Mouse (Mus musculus) frontal cortex, adult 2 months (tissue): Measurements from ENCODE around the gene Spata25. TPM values are rescaled to one million over a fixed set of nuclear protein-coding genes. Genes with fewer than 3 reads are reported as not detected.
"Not testable (repeated sequence)": the region's sequence is repeated elsewhere in the genome, so short reads cannot be mapped to it uniquely, and the experiment has no call there.

Source experiments
- DNase-seq, 2 experiments: peaks; one replicate each; pipeline ENCODE4 v3.0.0; 2022; ENCODE audit warnings: low spot score in 1 of 2; ENCODE audit errors: extremely low spot score in 1 of 2
- polyA plus RNA-seq: library from polyadenylated mRNA; depleted of rRNA; stranded (reverse); fragments of >200 nt; gene quantifications from 2 replicates; pipeline ENCODE4 v1.2.3, GENCODE M21; 2012

The Spata25 gene
- polyA plus RNA-seq, 1 experiment, result not detected

- no peak for DNase-seq
These were observed 28.2 kb upstream of the Spata25 start for GRCm38 (mm10) chr2:164856309-164857100.

GRCm38 (mm10) chr2:164855572-164855971 is 27.2 kb upstream of the Spata25 start:
- not testable (repeated sequence) for DNase-seq

DNA sequence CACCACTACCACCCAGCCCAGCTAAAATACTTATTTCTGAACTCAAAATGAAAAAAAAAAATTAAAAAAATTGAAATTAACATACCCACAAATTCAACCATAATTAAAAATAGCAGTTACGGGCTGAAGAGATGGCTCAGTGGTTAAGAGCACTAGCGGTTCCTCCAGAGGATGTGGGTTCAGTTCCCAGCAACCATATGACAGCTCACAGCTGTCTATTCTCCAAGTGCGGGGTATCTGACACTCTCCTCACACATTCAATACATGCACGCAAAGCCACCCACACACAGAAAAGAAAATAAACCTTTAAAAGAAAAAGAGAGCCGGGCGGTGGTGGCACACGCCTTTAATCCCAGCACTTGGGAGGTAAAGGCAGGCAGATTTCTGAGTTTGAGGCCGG is 21.7 kb upstream of the Spata25 start:
- peak in 1 of 2 experiments; percentile 44 for DNase-seq

DNA sequence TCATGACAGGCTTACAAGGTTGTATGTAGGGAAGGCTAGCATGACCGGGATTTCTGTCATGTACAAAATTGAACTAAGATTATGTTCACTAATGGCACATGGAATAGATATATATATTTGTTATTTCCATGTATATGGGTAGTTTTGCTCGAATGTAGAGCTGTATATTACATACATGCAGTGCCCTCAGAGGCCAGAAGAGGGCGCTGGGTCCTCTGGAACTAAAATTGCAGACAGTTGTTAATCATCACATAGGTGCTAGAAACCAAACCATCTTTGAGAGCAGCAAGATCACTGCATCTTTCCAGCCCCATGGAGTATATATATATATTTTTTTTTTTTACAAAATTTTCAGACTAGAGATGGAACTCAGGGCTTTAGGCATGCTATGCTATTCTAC is 17.4 kb upstream of the Spata25 start:
- no peak for DNase-seq

- no peak for DNase-seq
These were observed 6.8 kb upstream of the Spata25 start for GRCm38 (mm10) chr2:164835164-164835563.

- DNase-seq, result peak in 1 of 2 experiments; percentile 39
These were observed 6.2 kb upstream of the Spata25 start for GRCm38 (mm10) chr2:164834531-164834930.

- peak; percentile 89 to 94 for DNase-seq
These were observed 5.1 kb upstream of the Spata25 start, which contains the start of gene Neurl2 for GRCm38 (mm10) chr2:164833314-164833959. Gene Neurl2, minus strand, starts transcription at chr2:164833456.

DNA sequence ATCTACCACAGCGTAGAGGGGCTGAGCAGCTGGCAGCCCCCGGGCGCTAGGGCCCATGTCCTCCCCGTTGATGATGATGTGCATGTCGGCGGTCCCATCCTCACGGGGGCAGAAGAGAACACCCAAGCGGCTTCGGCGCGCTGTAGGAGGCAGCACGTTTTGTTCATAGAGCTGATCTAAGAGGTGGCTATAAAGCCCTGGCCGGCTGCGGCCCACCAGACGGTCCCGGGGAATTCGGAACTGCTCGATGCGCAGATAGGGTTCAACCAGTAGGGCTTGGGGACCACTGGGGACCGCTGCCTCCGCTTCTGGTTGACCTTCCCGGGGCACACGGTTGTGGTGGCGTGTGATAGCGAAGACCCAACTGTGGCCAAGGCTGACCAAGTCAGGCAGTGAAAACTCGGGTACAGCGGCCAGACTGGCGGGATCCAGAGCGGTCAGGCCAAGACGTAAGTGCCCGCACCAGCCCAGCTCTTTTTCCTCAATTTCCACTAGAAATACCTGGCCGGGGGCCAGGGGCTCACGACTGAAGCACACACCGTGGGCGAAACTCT is 4.5 kb upstream of the Spata25 start, which contains the start of gene Ctsa:
Gene Ctsa (plus strand): TSS at position 126 of the 554 bp plus-strand sequence.
- DNase-seq, result peak; percentile 72 to 80

DNA sequence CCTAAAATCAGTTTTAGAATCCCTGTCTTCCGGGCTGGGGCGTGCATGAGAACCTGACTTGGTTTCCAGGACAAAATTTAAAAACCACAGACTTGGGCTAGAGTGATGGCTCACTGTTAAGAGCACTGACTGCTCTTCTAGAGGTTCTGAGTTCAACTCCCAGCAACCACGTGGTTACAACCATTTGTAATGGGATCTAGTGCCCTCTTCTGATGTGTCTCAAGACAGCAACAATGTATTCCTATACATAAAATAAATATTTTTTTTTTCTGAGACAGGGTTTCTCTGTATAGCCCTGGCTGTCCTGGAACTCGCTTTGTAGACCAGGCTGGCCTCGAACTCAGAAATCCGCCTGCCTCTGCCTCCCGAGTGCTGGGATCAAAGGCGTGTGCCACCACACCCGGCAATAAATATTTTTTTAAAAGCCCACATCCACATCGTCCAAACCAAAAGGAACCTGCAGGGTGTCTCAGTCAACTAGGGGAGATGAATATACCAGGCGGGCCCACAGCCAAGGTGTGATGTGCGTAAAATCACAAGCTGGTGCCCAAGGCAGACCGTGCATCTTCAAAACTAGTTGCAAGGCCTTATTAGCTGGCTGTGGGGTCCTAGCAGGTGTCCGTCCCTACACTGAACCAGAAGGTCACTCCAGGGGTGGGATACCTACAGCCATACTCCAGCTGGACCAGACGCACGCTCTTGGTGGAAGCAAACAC is 3.9 kb upstream of the Spata25 start:
- DNase-seq, result no peak

GRCm38 (mm10) chr2:164831029-164831428 is 2.7 kb upstream of the Spata25 start:
- no peak for DNase-seq

DNA sequence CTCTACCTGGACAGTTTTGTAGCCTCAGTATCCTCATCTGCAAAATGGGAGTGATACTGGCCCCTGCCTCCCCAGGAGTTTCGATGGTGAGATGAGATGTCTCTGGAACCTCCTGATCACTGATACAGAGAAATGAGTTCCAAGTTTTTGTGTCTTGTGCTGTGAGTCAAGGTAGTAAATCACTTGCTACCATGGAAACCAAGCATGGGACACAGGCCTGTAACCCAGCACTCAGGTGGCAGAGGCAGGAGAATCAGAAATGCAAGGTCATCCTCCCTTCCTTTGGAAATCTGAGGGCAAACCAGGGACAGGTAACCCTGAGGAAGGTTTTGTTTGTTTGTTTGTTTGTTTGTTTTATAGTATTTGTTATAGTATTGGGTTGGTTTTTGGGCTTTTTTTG is 753 bp upstream of the Spata25 start:
- DNase-seq, result no peak

DNA sequence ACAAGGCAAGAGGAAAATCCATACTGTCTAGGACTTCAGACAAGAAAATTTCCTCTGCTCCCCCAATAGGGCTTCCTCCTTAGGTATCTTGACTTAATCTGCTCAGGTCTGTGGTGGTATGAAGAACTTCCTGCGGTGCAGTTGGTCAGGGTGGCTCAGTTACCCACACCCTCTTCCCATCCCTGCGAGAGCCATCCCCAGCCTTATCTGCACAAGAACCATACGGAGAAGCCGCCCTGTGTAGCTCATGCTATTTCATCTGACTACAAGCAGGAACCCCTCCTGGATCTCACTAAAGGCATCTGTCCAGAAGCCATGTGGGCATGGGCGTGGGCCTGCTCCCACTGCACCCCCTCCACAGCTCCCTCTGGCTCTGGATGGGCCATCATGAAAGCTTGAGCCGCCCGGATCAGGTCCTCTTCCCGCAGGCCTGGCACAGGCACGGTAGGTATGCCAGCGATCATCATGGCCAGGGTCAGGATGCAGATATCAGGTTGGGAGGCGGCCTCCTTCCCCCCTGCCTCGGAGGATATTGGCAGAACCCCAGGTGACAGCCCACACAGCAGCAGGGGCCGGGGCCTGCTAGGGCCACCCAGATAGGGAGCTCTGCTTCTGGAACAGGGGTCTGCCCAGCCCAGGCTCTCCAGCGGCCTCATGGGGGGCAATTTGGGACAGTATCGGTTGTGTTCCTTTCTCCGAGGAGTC is 1.0 kb downstream of the Spata25 start:
- no peak for DNase-seq

- no peak for DNase-seq
These were observed 2.8 kb downstream of the Spata25 start for GRCm38 (mm10) chr2:164825521-164825920.

DNA sequence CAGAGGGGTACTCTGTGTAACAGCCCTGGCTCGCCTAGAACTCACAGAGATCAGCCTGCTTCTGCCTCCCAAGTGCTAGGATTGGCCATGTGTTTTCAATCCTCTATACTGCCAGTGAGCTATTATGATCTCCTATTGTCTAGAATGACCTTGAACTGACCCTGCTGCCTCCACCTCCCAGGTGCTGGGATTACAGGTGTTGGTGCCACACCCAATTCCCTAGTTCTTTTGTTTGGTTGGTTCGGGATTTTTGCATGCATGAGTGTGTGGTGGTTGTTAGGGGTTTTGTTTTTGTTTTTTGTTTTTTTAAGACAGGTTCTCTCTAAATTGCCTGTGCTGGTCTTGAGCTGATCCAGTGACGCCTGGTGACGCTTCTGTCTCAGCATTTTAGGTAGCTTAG is 4.4 kb downstream of the Spata25 start:
- DNase-seq, result no peak

DNA sequence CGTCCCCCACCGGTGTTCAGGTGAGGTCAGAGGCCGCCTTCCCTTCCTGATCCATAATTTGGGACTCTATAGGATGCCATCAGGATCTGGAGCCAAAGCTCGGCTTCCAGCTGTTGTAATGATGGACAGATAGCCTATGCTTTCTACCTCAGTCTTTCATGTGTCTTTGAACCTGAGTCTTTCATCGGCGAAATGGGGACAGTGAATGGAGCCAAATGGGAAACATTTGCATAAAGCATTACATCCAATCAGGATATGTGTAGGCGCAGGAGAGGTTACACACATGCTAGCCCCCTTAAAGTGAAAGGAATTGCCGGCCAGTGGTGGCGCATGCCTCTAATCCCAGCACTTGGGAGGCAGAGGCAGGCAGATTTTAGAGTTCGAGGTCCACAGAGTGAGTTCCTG is 5.2 kb downstream of the Spata25 start:
- DNase-seq, result peak in 1 of 2 experiments; percentile 65

DNA sequence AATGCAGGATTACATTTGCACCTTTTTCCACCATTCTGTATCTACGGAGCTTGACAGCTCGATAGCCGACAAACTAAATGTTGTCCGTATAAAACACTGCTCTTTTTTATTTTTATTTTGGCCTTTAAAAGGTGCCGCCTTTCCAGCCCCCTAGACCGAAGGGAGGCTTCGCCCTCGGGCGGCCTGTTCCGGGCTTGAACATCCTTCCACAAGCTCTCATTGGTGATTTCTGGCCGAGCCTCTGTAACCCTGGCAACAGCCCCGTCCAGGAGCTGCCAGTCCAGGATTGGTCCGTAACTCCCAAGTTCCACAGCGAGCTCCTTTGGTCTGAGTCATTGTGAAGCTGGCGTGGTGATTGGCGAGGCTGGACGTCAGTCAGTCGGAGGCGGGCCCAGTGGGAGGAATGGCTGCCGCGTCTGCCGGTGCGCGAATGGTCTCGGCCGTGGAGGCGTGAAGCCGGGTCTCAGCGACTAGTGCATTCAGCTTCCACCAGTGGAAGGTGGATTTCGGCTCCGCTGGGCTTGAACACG is 5.6 kb downstream of the Spata25 start, which contains the start of gene Zswim1:
Gene Zswim1 (plus strand): TSS at position 51 of the 530 bp plus-strand sequence.
- peak; percentile 98 to 100 for DNase-seq

DNA sequence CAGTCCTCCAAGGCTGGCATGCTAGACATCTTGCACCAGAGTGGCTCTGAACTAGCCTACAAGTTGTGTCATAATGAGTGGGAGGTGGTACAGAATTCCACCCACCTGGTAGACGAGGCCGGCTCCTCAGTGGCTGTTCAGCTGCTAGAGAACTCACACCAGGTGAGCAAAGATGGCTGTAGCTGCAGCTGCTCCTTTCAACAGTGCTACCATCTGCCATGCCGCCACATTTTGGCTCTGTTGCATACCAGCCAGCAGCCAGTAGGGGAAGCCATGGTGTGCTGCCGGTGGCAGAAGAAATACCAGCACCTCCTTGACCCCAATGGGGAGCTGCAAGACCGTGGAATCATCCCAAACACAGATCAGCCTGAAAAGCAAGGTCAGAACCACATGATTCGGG is 7.3 kb downstream of the Spata25 start:
- DNase-seq, result no peak

GRCm38 (mm10) chr2:164817703-164818102 is 10.6 kb downstream of the Spata25 start:
- no peak for DNase-seq

DNA sequence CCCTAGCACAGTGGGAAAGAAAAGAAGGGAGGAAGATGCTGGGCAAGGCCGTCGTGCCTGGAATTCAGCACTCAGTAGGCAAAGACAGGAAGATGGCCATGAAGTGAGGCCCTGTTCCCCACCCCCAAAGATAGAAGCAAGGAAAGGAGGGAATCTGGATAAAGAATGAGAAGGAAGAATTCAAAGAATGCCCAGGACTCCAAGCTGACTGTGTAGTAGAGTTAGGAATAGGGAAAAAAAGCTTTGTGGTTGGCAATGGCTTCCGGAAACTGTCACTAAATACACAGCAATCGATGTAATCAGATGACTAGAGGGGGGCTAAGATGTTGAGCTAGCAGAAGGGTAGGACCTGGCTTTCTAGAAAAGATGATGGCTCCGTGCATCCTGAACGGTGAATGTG is 11.1 kb downstream of the Spata25 start:
- DNase-seq, result no peak

- no peak for DNase-seq
These were observed 12.5 kb downstream of the Spata25 start for GRCm38 (mm10) chr2:164815821-164816220.
